Comparison of ENCODE assay signal across 42 mouse cellular contexts in genomic region chr7:12958948-12959347, GRCm38 (mm10). TPM values are rescaled to one million over a fixed set of nuclear protein-coding genes. Genes with fewer than 3 reads are reported as not detected.
"Had no signal": no experiment of that assay in that cellular context is flagged by ENCODE, and none has a peak within 500 bp of the region (broad histone marks: within the 10 kb centered on the region; RNA-seq: fewer than 3 reads in every experiment).

No protein-coding gene starts in this region.

- H3K4me1 ChIP-seq: heart, embryonic 10.5 days; heart, embryonic 12.5 days; hindbrain, embryonic 12.5 days had no signal

- H3K4me2 ChIP-seq: heart, embryonic 11.5 days; heart, embryonic 12.5 days; heart, embryonic 13.5 days; heart, embryonic 15.5 days; hindbrain, embryonic 12.5 days; hindbrain, embryonic 13.5 days; hindbrain, embryonic 14.5 days; hindbrain, embryonic 15.5 days; kidney, embryonic 15.5 days had no signal

- H3K9ac ChIP-seq: heart, embryonic 12.5 days; heart, embryonic 13.5 days; heart, embryonic 15.5 days; hindbrain, embryonic 12.5 days; hindbrain, embryonic 13.5 days; hindbrain, embryonic 14.5 days; hindbrain, embryonic 15.5 days; kidney, embryonic 15.5 days had no signal

- H3K36me3 ChIP-seq: heart, embryonic 10.5 days; heart, embryonic 12.5 days; heart, embryonic 13.5 days; heart, embryonic 15.5 days; hindbrain, embryonic 10.5 days; hindbrain, embryonic 12.5 days; hindbrain, embryonic 13.5 days; hindbrain, embryonic 15.5 days; kidney, embryonic 15.5 days had no signal

- H3K4me3 ChIP-seq: heart, embryonic 10.5 days; heart, embryonic 12.5 days; heart, embryonic 13.5 days; heart, embryonic 15.5 days; hindbrain, embryonic 10.5 days; hindbrain, embryonic 12.5 days; hindbrain, embryonic 13.5 days; hindbrain, embryonic 15.5 days; kidney, embryonic 15.5 days; layer of hippocampus, adult 2 months; left cerebral cortex, adult 2 months had no signal

- ATAC-seq: hindbrain, embryonic 16.5 days; hindbrain, postnatal 0 days; inflammation-experienced regulatory T-cells, adult 6 months had no signal

- DNase-seq: heart, postnatal 10 days; heart, postnatal 14 days; heart, postnatal 36 days; heart, postnatal 4 days; kidney, adult 11 months; kidney, adult 18-20 months; kidney, adult 2 months; kidney, adult 8-10 months; kidney, adult 9 months; kidney, postnatal 10 days; kidney, postnatal 14 days; kidney, postnatal 25 days; kidney, postnatal 36 days; kidney, postnatal 4 days; layer of hippocampus, adult 9-11 months; layer of hippocampus, postnatal 36 days had no signal

- H3K9me3 ChIP-seq: heart, embryonic 10.5 days; heart, embryonic 12.5 days; heart, embryonic 13.5 days; heart, embryonic 15.5 days; hindbrain, embryonic 10.5 days; hindbrain, embryonic 12.5 days; hindbrain, embryonic 13.5 days; hindbrain, embryonic 15.5 days; kidney, embryonic 15.5 days had no signal

- H3K27me3 ChIP-seq: heart, embryonic 12.5 days; heart, embryonic 13.5 days; heart, embryonic 15.5 days; hindbrain, embryonic 12.5 days; hindbrain, embryonic 13.5 days; hindbrain, embryonic 15.5 days; kidney, embryonic 15.5 days had no signal

- H3K27ac ChIP-seq: heart, embryonic 10.5 days; heart, embryonic 13.5 days; heart, embryonic 15.5 days; hindbrain, embryonic 10.5 days; hindbrain, embryonic 12.5 days; hindbrain, embryonic 13.5 days; hindbrain, embryonic 14.5 days; hindbrain, embryonic 15.5 days; hindbrain, postnatal 0 days; kidney, embryonic 15.5 days; kidney, postnatal 0 days; layer of hippocampus, adult 2 months; left cerebral cortex, adult 2 months had no signal

RNA-seq across cellular contexts. Expression of gene Slc27a5, which starts 39.0 kb away (rescaled TPM):
- total RNA-seq: heart, postnatal 10 days; heart, postnatal 14 days; heart, postnatal 25 days; heart, postnatal 36 days; heart, postnatal 4 days; hematopoietic stem cell, adult 5-6 weeks; layer of hippocampus, postnatal 10 days had no signal
- polyA plus RNA-seq: heart, embryonic 10.5 days; heart, embryonic 11.5 days; heart, embryonic 12.5 days; heart, embryonic 14.5 days; heart, embryonic 15.5 days; heart, embryonic 16.5 days; heart, postnatal 0 days; hindbrain, embryonic 11.5 days; intestine, embryonic 14.5 days; kidney, embryonic 14.5 days had no signal
